Mouse (Mus musculus) left cerebral cortex, postnatal 14 days (tissue): ENCODE data around the gene Laptm5. TPM values are rescaled to one million over a fixed set of nuclear protein-coding genes. Genes with fewer than 3 reads are reported as not detected.

ENCODE experiments used
- DNase-seq, 2 experiments: peaks; one replicate each; pipeline ENCODE4 v3.0.0; 2021 to 2022; ENCODE audit warnings: low spot score in 2 of 2, mixed read lengths in 1 of 2
- intact Hi-C: fragments of 180-260 bp; cut with DNase I; formaldehyde crosslinking; loops from one replicate; pipeline ENCODE4 v1.15.1; 2025
- total RNA-seq, 2 experiments: library from RNA; stranded (reverse); gene quantifications; 2 replicates each; pipeline ENCODE4 v1.2.3; 2021

The Laptm5 gene
- total RNA-seq, 2 experiments from 2014 or later: 35.3 to 38.3 TPM

DNA sequence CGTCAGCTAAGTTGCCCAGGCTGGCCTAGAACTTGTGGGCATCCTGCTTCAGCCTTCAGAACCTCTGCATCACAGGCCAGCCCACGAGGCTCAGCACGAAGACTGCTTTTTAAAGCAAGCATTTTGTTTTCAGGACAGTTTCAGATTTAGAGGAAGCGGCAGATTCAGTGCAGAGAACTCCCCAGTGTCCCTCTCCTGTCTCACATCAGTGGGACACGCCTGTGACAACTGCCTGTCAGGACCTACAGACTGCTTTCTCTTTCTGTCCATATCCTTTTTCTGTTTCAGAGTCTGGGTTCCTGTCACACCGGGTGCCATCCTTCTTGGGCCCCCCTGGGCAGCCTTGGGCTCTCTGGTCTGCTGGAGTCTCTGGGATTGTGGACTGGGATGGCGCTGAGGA lies 3.7 kb downstream of the Laptm5 start:
- intact Hi-C loops: no loop called here
- no peak for DNase-seq

GRCm38 (mm10) chr4:130917564-130917963 lies 4.6 kb downstream of the Laptm5 start:
- DNase-seq: no peak
- intact Hi-C loops: no loop called here

DNA sequence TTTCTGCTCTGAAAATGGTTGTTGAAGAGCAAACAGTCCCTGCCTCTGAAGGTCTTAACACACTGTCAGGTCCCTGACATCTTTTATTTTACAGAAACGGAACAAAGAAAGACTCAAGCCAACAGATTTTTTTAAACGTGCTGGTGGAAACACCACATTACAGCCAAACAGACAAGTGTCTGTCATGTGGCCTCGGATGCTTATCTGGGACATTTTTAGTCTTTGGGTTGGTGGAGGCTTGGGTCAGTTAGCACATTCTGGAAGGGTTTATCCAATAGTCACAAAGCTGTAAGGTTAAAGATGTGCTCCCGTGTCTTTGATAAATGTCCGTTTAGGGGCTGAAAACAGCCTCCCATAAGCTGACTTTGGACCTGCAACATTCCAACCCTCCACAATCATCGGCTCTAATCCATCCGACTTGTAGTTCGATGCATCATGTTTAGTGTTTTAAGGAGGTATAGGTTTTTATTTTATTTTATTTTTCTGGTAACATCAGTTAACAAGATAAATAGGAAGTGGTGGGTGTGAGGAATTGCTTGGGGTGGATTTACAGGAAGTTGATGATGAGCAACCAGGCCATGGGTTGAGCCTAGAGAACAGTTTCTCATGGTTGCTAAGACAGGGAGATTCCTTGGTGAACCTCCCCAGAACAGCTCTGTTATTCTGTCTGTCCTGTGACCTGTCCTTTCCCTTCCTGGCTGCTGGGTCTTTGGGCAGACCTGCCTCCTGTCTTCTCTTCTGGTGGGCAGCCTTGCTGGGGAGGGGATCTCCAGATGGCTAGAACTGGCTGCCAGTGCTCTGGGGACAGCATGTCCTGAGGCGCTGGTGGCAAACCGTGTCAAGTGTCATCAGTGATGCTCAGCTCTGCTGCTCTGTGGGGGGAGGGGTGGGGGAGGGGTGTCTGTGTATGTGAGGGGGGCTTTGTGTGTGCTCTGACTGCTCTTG lies 6.2 kb downstream of the Laptm5 start:
- DNase-seq: no peak
- intact Hi-C loops: no loop called here

- intact Hi-C loops: no loop called here
- DNase-seq: no peak
These were observed 6.9 kb downstream of the Laptm5 start for GRCm38 (mm10) chr4:130919750-130920356.

- no peak for DNase-seq
- intact Hi-C loops: no loop called here
These were observed 8.2 kb downstream of the Laptm5 start for GRCm38 (mm10) chr4:130920951-130921693.

- no peak for DNase-seq
- intact Hi-C loops: no loop called here
These were observed 9.1 kb downstream of the Laptm5 start for GRCm38 (mm10) chr4:130921986-130922385.

- DNase-seq: no peak
- intact Hi-C loops: no loop called here
These were observed 13.3 kb downstream of the Laptm5 start for GRCm38 (mm10) chr4:130926274-130926673.

DNA sequence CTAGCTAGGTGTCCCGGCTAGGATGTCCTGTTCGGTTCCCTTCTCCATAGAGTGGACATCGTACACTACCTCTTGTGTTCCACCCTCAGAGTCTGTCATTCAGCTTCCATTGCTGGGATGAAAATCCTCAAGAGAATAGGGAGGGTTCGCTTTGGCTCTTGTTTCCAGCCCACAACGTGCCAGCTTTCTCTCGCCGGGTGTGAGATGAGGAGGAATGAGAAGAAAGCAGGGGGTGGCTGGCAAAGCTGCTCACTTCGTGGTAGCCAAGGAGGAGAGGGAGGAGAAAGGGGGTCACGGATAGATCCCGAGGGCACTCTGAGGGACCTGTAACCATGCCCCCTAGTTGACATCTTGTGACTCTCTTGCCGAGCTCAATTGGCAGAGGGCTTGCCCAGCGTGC lies 14.9 kb downstream of the Laptm5 start:
- peak in 1 of 2 experiments; percentile 54 for DNase-seq
- intact Hi-C loops: no loop called here

- DNase-seq: no peak
- intact Hi-C loops: no loop called here
These were observed 29.7 kb downstream of the Laptm5 start for GRCm38 (mm10) chr4:130942644-130943043.

DNA sequence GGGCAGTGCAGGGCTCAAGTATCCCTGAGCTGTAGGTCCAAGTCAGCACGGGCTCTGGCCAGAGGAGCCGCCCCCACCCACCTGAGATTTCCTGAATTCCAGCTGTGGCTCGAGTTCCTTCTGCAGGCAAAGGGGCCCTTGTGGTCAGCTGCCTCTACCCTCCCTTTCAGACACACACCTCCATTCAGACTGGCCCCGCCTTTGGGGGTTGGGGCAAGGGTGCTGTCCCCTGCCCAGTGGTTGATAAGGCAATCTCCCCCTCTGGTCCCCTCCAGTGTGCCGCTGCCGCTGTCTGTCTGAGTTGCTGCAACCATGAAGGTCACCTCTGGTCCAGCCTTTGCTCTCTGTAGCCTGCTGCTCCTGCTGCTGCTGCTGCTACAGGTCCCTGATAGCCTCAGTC lies 31.2 kb downstream of the Laptm5 start, which contains the start of gene Matn1:
Matn1 (plus strand) TSS at position 274 of the 400 bp plus-strand sequence.
- no peak for DNase-seq
- intact Hi-C loops: no loop called here

GRCm38 (mm10) chr4:130944779-130945178 lies 31.9 kb downstream of the Laptm5 start:
- intact Hi-C loops: no loop called here
- no peak for DNase-seq

DNA sequence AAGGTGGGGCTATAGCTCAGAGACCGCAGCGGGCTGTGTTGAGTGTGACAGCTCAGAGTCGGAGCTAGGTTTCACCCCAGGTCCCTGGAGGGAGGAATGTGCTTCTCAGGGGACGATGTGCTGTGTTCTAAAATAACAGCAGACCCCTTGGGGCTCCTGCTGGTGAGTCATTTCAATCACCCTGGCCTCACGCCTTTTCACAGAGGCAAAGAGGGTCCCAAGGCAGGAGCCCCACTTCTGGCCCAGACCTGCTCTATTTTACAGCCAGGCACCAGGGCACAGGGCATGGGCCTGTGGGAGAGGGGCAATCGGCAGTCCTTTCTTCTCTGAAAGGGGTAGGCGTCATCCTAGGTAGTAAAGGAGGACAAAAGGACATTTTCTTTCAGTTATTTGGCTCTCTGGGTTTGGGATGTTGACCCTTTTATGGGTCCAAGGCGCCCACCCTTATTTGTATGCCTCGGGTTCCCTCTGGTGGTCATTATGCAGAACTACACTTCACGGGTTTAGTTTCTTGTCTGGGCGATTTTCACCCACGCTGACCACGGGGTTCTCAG lies 34.2 kb downstream of the Laptm5 start:
- DNase-seq: no peak
- intact Hi-C loops: loop anchor here (1.0 to 2.0 kb wide), 2 partner anchors 51 to 156 kb away; no protein-coding TSS in a partner anchor

- no peak for DNase-seq
- intact Hi-C loops: no loop called here
These were observed 37.0 kb downstream of the Laptm5 start for GRCm38 (mm10) chr4:130949821-130950384.

GRCm38 (mm10) chr4:130952531-130952930 lies 39.6 kb downstream of the Laptm5 start:
- DNase-seq: peak; percentile 56 to 81
- intact Hi-C loops: no loop called here

DNA sequence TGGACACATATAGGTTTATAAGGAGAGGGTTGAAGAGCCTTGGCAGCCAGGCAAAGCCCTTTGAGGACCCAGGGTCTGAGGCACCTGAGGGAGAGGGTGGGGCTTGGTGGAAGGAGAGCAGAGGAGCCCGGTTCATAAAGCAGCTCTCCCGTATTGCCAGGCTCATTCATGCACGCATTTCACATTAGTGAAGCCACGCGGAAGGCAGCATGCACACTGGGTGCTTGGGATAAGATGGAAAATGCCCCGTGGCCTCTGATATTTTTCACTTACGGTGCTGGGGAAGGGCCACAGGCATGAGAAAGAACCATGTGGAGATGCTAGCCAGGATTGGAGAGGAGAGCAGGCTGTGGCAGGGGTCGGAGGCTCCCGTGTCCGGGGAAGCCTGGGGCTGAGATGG lies 44.2 kb downstream of the Laptm5 start:
- intact Hi-C loops: no loop called here
- DNase-seq: no peak

GRCm38 (mm10) chr4:130958812-130959211 lies 45.9 kb downstream of the Laptm5 start:
- intact Hi-C loops: loop anchor here (1.0 to 2.0 kb wide), 2 partner anchors 296 to 879 kb away; partner anchors contain the start of gene Ptpru
- DNase-seq: no peak

DNA sequence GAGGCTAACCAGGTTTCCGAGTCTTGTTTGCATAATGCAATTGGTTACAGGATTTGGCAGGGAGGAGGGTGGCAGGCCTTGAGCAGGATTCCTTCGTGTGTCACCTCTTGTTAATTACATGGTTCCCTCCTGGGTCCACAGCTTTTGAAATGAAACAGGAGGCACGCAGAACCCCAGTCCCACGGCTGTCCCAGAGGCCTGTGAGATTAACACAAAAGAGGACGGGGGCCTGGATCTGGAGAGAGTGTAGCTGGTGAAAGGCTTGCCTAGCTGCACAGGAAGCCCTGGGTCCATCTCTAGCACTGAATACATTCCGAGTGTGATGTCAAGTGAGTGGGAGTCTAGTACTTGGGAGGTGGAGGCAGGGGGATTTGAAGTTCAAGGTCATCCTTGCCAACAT lies 46.8 kb downstream of the Laptm5 start:
- intact Hi-C loops: loop anchor here (1.0 to 5.0 kb wide), 5 partner anchors 295 to 879 kb away; partner anchors contain the start of gene Ptpru
- DNase-seq: no peak

DNA sequence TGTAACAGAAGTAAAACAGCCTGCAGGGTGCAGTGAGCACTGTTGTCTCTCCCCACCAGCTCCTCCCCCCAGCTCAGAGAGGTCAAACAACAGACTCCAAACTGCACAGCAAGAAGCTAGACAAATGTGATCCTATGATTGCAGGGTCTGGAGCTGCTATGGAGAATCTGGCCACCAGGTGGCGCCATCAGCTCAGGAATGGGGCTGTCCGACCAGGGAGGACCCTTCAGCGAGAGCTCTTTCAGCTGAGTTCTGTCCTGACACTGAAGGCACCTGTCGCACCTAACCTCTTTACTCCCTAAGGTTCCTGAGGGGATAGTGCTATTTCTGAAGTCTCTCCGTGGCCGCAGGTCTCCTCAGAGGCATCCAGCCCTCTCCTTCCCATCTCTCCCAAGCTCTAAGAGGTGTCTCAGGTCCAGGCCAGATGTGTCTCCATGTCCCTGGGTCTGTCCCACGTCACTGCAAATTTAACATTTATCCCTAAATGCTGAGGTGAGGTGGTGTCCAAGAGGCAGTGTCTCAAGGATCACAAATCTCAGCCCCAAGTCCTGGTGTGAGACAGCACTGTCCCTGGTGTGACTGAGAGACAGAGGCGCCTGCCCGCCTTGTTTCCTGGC lies 47.3 kb downstream of the Laptm5 start:
- intact Hi-C loops: loop anchor here (5.0 kb wide), 3 partner anchors 412 to 527 kb away; no protein-coding TSS in a partner anchor

DNA sequence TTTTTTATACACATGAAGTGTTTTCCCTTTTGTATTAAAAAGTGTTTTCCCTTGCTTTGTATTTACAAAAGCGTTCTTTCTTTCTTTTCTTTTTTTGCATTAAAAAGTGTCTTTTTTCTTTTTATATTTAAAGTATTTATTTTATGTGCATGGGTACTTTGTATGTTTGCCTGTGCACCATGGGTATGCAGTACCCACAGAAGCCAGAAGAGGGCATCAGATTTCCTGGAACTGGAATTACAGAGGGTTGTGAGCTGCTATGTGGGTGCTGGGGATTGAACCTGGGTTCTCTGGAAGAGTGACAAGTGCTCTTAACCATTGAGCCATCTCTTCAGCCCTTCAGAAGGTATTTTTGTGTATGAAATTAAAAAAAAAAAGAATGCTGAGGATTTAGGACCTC lies 58.4 kb downstream of the Laptm5 start:
- no peak for DNase-seq
- intact Hi-C loops: no loop called here

More for the DNA sequence above, 47.3 kb downstream of the Laptm5 start:
- peak; percentile 85 to 92 for DNase-seq
